Mouse (Mus musculus) lung, embryonic 14.5 days (tissue): Measurements from ENCODE around the gene Rapgef1. TPM values are rescaled to one million over a fixed set of nuclear protein-coding genes. Genes with fewer than 3 reads are reported as not detected.

Source experiments
- ATAC-seq: fragments of 200-750 bp; cut with Nextera tagmentation; 2 replicates; pipeline ENCODE4 v1.8.0; 2017; ENCODE audit warnings: mild to moderate bottlenecking, moderate TSS enrichment, moderate library complexity; ENCODE audit not compliant: insufficient read depth
- DNase-seq: peaks from one replicate; pipeline ENCODE4 v3.0.0-alpha.2; 2015
- H3K27ac ChIP-seq: fragments of 300-500 bp; sonication (generic); 2 replicates; pipeline ENCODE4 v1.5.1; 2014; ENCODE audit warnings: low read depth, mild to moderate bottlenecking, moderate library complexity
- H3K27me3 ChIP-seq: fragments of 300-500 bp; sonication (generic); 2 replicates; pipeline ENCODE4 v1.6.1; 2014; ENCODE audit warnings: low read length, control low read depth; ENCODE audit not compliant: insufficient read depth
- H3K36me3 ChIP-seq: fragments of 300-500 bp; sonication (generic); 2 replicates; pipeline ENCODE4 v1.6.1; 2014; ENCODE audit warnings: control low read depth; ENCODE audit not compliant: insufficient read depth
- H3K4me1 ChIP-seq: fragments of 300-500 bp; sonication (generic); 2 replicates; pipeline ENCODE4 v1.6.1; 2014; ENCODE audit warnings: antibody characterized with exemption, control low read depth; ENCODE audit not compliant: insufficient read depth
- H3K4me2 ChIP-seq: fragments of 300-500 bp; sonication (generic); 2 replicates; pipeline ENCODE4 v1.6.1; 2014; ENCODE audit warnings: mild to moderate bottlenecking
- H3K4me3 ChIP-seq: fragments of 300-500 bp; sonication (generic); 2 replicates; pipeline ENCODE4 v1.5.1; 2014; ENCODE audit warnings: low read depth, low read length
- H3K9ac ChIP-seq: fragments of 300-500 bp; sonication (generic); 2 replicates; pipeline ENCODE4 v1.6.1; 2014
- H3K9me3 ChIP-seq: fragments of 300-500 bp; sonication (generic); 2 replicates; pipeline ENCODE4 v1.6.1; 2016; ENCODE audit warnings: low read depth, low read length, control low read depth
- CTCF ChIP-seq: IDR thresholded peaks from 2 replicates; pipeline ENCODE4 v1.5.1; 2016; ENCODE audit warnings: antibody characterized with exemption, low read depth
- WGBS: fragments of 180-500 bp; shearing (Covaris S2); extraction: QIAGEN DNeasy Blood & Tissue Kit; methylation state at CpG from one replicate; pipeline ENCODE4 v1.1.7; 2014; 5-methylcytosine and 5-hydroxymethylcytosine counted together
- polyA plus RNA-seq: library from polyadenylated mRNA; unstranded; fragments of >200 nt; fragmentation: Nextera tagmentation; extraction: Ambion mirVana; gene quantifications from 2 replicates; pipeline ENCODE4 v1.2.1, GENCODE M21; 2014

Gene Rapgef1
- polyA plus RNA-seq, 1 experiment from 2014 or later = 20.5 TPM

GRCm38 (mm10) chr2:29667109-29667508, 47.6 kb downstream of the Rapgef1 start:
- no peaks in the 10 kb centered on the region for H3K9me3 ChIP-seq
- no peaks in the 10 kb centered on the region for H3K27me3 ChIP-seq
- ATAC-seq (no peak), DNase-seq (no peak)
- no peaks in the 10 kb centered on the region for H3K36me3 ChIP-seq
- no peak overlapping the region for H3K4me2 ChIP-seq
- 76% methylated on average over 4 of the region's 4 CpGs for WGBS
- H3K9ac ChIP-seq = no peak overlapping the region
- peaks cover 11% of the 10 kb centered on the region for H3K4me1 ChIP-seq
- H3K4me3 ChIP-seq = no peak overlapping the region
- TF ChIP-seq CTCF = no peak
- no peak overlapping the region; the same call in 1 of the 2 replicates for H3K27ac ChIP-seq

DNA sequence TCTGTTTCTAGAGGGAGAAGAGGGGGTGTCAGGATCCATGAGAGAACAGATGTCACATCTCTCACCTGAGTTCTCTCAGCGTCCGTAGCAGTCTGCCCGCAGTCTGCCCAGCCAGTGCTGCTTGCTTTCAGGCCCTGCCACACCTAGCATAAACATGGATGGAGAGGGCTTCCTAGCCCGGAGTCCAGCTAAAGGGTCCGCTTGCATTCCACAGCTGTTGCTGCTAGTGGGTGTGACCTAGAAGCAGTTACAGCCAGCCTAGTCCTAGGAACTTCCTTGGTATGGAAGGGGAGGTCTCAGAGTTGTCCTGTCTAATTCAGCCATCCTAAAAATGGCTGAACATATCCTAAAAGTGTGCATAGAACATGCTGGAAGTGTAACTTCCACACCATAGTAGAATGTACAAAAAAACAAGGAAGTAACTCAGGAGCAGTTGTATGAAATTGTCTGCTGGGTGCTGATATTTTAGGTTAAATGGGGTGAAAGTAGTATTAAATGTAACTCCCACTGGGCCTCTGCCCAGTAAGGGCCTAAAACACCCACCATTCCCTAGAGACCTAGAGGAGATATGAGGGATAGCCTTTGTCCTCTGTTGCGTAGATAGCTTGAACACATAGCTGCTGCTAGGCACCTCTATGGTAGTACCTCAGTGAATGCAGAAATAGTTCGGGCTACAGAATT, 48.6 kb downstream of the Rapgef1 start:
- WGBS = 63% methylated on average over 7 of the region's 7 CpGs
- no peak for DNase-seq
- H3K4me2 ChIP-seq = no peak overlapping the region
- no peak overlapping the region; the same call in 1 of the 2 replicates for H3K9ac ChIP-seq
- no peak overlapping the region for H3K4me3 ChIP-seq
- no peaks in the 10 kb centered on the region for H3K9me3 ChIP-seq
- no peaks in the 10 kb centered on the region for H3K36me3 ChIP-seq
- H3K27me3 ChIP-seq = no peaks in the 10 kb centered on the region
- peaks cover 11% of the 10 kb centered on the region for H3K4me1 ChIP-seq
- TF ChIP-seq CTCF = no peak
- ATAC-seq = no peak
- H3K27ac ChIP-seq = no peak overlapping the region

GRCm38 (mm10) chr2:29668963-29669362, 49.4 kb downstream of the Rapgef1 start:
- Histone ChIP-seq H3K9ac (no peak overlapping the region), H3K4me2 (no peak overlapping the region), H3K27me3 (no peaks in the 10 kb centered on the region), H3K4me1 (peaks cover 11% of the 10 kb centered on the region), H3K27ac (no peak overlapping the region), H3K36me3 (no peaks in the 10 kb centered on the region), H3K4me3 (no peak overlapping the region), H3K9me3 (no peaks in the 10 kb centered on the region)
- WGBS = 87% methylated on average over 4 of the region's 4 CpGs
- DNase-seq = no peak
- ATAC-seq = no peak
- no peak for TF ChIP-seq CTCF

DNA sequence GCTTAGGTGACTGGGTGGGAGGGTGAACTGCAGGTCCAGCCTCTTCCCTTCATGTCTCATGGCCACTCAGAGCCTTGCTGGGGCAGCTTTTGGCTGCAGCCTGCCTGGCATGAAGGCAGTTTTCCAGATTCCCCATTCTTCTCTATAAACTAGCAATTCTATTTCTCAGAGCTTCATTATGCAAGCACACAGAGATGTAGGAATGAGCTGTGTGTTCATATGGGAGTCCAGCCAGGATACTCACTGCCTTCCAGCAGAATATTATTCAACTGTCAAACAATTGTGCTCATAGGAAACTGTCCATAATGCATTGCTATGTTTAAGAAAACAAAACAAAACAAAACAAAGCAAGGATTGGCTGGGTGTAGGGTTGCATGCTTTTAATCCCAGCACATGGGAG, 50.2 kb downstream of the Rapgef1 start:
- no peaks in the 10 kb centered on the region for H3K9me3 ChIP-seq
- no peaks in the 10 kb centered on the region for H3K27me3 ChIP-seq
- H3K36me3 ChIP-seq = no peaks in the 10 kb centered on the region
- no peak overlapping the region for H3K27ac ChIP-seq
- H3K4me1 ChIP-seq = peaks cover 11% of the 10 kb centered on the region
- no peak for TF ChIP-seq CTCF
- ATAC-seq (no peak), DNase-seq (peak; percentile 60)
- H3K9ac ChIP-seq = no peak overlapping the region
- no peak overlapping the region for H3K4me2 ChIP-seq
- H3K4me3 ChIP-seq = no peak overlapping the region

- Histone ChIP-seq H3K27ac (peak overlapping the region; percentile 40; the same call in 1 of the 2 replicates), H3K4me3 (no peak overlapping the region), H3K27me3 (no peaks in the 10 kb centered on the region), H3K4me1 (peaks cover 11% of the 10 kb centered on the region), H3K9ac (no peak overlapping the region), H3K36me3 (no peaks in the 10 kb centered on the region), H3K4me2 (peak overlapping the region; percentile 7; the same call in 1 of the 2 replicates), H3K9me3 (no peaks in the 10 kb centered on the region)
- WGBS = 33% methylated on average over 9 of the region's 9 CpGs
- peak; percentile 59 for TF ChIP-seq CTCF
- ATAC-seq (no peak), DNase-seq (peak; percentile 66)
These were observed 50.9 kb downstream of the Rapgef1 start for GRCm38 (mm10) chr2:29670231-29670991.

- H3K4me1 ChIP-seq = peaks cover 8% of the 10 kb centered on the region
- no peaks in the 10 kb centered on the region for H3K27me3 ChIP-seq
- TF ChIP-seq CTCF = no peak
- ATAC-seq (no peak), DNase-seq (no peak)
- 62% methylated on average over 4 of the region's 4 CpGs for WGBS
- no peak overlapping the region for H3K4me2 ChIP-seq
- no peaks in the 10 kb centered on the region for H3K36me3 ChIP-seq
- no peak overlapping the region for H3K4me3 ChIP-seq
- H3K27ac ChIP-seq = no peak overlapping the region
- H3K9ac ChIP-seq = no peak overlapping the region
- H3K9me3 ChIP-seq = no peaks in the 10 kb centered on the region
These were observed 51.9 kb downstream of the Rapgef1 start for GRCm38 (mm10) chr2:29671374-29671773.

DNA sequence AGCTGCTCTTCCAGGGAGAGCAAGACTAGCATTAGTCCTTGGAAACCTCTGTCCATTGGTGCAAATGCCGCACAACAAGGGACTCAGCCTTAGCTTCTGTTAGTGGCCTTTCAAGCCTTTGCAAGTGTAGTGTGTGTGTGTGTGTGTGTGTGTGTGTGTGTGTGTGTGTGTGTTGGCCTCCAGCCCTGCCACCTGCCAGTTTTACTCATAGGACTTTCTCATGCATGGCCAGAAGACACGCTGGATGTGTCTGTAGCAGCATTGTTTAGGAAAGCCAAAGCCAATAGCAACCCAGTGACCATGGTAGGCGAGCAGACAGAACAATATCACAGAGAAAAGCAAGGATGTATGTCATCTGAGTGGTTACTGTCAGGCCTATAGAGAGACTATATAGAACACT, 52.3 kb downstream of the Rapgef1 start:
- H3K4me3 ChIP-seq = no peak overlapping the region
- 92% methylated on average over 3 of the region's 3 CpGs for WGBS
- no peak overlapping the region for H3K9ac ChIP-seq
- H3K36me3 ChIP-seq = no peaks in the 10 kb centered on the region
- TF ChIP-seq CTCF = no peak
- DNase-seq = no peak
- H3K27ac ChIP-seq = no peak overlapping the region
- no peak overlapping the region for H3K4me2 ChIP-seq
- no peaks in the 10 kb centered on the region for H3K9me3 ChIP-seq
- no peak for ATAC-seq
- H3K4me1 ChIP-seq = peaks cover 5% of the 10 kb centered on the region
- H3K27me3 ChIP-seq = no peaks in the 10 kb centered on the region
